ENCODE assay signal across 23 mouse cellular contexts in genomic region chr5:73716941-73717340, GRCm38 (mm10).
"Had no signal": no experiment of that assay in that cellular context is flagged by ENCODE, and none has a peak within 500 bp of the region (broad histone marks: within the 10 kb centered on the region; RNA-seq: fewer than 3 reads in every experiment).

No protein-coding gene starts in this region.

- H3K27ac ChIP-seq: heart, embryonic 10.5 days; hindbrain, embryonic 13.5 days; hindbrain, embryonic 15.5 days; hindbrain, postnatal 0 days; kidney, embryonic 15.5 days; kidney, postnatal 0 days; limb, embryonic 12.5 days; limb, embryonic 15.5 days; liver, embryonic 12.5 days; liver, embryonic 14.5 days had no signal

- H3K36me3 ChIP-seq: heart, embryonic 10.5 days; heart, embryonic 12.5 days; hindbrain, embryonic 13.5 days; hindbrain, embryonic 15.5 days; kidney, embryonic 15.5 days; limb, embryonic 12.5 days; limb, embryonic 15.5 days; liver, embryonic 12.5 days had no signal

- ATAC-seq: hindbrain, postnatal 0 days; intestine, embryonic 16.5 days; liver, embryonic 12.5 days had no signal

- H3K4me3 ChIP-seq: heart, embryonic 10.5 days; heart, embryonic 12.5 days; hindbrain, embryonic 13.5 days; hindbrain, embryonic 15.5 days; kidney, embryonic 15.5 days; limb, embryonic 12.5 days; limb, embryonic 15.5 days; liver, embryonic 12.5 days had no signal

- DNase-seq: gastrocnemius, postnatal 14 days; gastrocnemius, postnatal 36 days; heart, adult 18-20 months; heart, postnatal 10 days; kidney, adult 11 months; kidney, adult 2 months; kidney, adult 9 months; kidney, postnatal 25 days; layer of hippocampus, adult 9-11 months; layer of hippocampus, postnatal 36 days; left cerebral cortex, postnatal 4 days had no signal

- H3K4me1 ChIP-seq: heart, embryonic 10.5 days; heart, embryonic 12.5 days; hindbrain, embryonic 13.5 days; hindbrain, embryonic 15.5 days; liver, embryonic 12.5 days had no signal

- H3K27me3 ChIP-seq: hindbrain, embryonic 13.5 days; hindbrain, embryonic 15.5 days; kidney, embryonic 15.5 days; limb, embryonic 12.5 days; limb, embryonic 15.5 days; liver, embryonic 12.5 days had no signal

- H3K9me3 ChIP-seq: heart, embryonic 10.5 days; heart, embryonic 12.5 days; hindbrain, embryonic 13.5 days; hindbrain, embryonic 15.5 days; kidney, embryonic 15.5 days; limb, embryonic 12.5 days; limb, embryonic 15.5 days; liver, embryonic 12.5 days had no signal
